Mouse (Mus musculus) CH12.LX (cell line): ENCODE measurements around the gene Slc22a16.

Experiments
- CHD2 ChIP-seq: IDR thresholded peaks from 2 replicates; pipeline ENCODE4 v1.6.1; 2011; ENCODE audit warnings: low read length, improper control_type of control experiment
- CTCF ChIP-seq, 2 experiments: IDR thresholded peaks in 1 of 2; conservative IDR thresholded peaks in 1 of 2; 2 replicates each; pipeline ENCODE4 v1.5.1; 2011 to 2012; ENCODE audit warnings: low read depth in 2 of 2, low read length in 2 of 2, improper control_type of control experiment in 1 of 2, inconsistent platforms in 1 of 2, mild to moderate bottlenecking in 1 of 2, moderate library complexity in 1 of 2
- E2F4 ChIP-seq: IDR thresholded peaks from 2 replicates; pipeline ENCODE4 v1.6.1; 2011; ENCODE audit warnings: low read depth, low read length, improper control_type of control experiment; ENCODE audit not compliant: insufficient replicate concordance
- EP300 ChIP-seq: IDR thresholded peaks from 2 replicates; pipeline ENCODE4 v1.6.1; 2011; ENCODE audit warnings: low read length, improper control_type of control experiment
- ETS1 ChIP-seq: conservative IDR thresholded peaks from 2 replicates; pipeline ENCODE4 v1.6.1; 2012; ENCODE audit warnings: low read depth, mild to moderate bottlenecking, inconsistent platforms, low read length, improper control_type of control experiment, moderate library complexity
- HCFC1 ChIP-seq: IDR thresholded peaks from 2 replicates; pipeline ENCODE4 v1.6.1; 2012; ENCODE audit warnings: low read depth, mild to moderate bottlenecking, inconsistent platforms, low read length, improper control_type of control experiment
- JUN ChIP-seq: IDR thresholded peaks from 2 replicates; pipeline ENCODE4 v1.6.1; 2011; ENCODE audit warnings: low read depth, mild to moderate bottlenecking, low read length, improper control_type of control experiment, moderate library complexity; ENCODE audit not compliant: insufficient read depth
- MAZ ChIP-seq: IDR thresholded peaks from 2 replicates; pipeline ENCODE4 v1.6.1; 2012; ENCODE audit warnings: low read depth, mild to moderate bottlenecking, inconsistent platforms, low read length, improper control_type of control experiment, moderate library complexity
- MEF2A ChIP-seq: IDR thresholded peaks from 2 replicates; pipeline ENCODE4 v1.6.1; 2014; ENCODE audit warnings: low read depth, mild to moderate bottlenecking, inconsistent platforms, low read length, improper control_type of control experiment, borderline replicate concordance
- NRF1 ChIP-seq: IDR thresholded peaks from 2 replicates; pipeline ENCODE4 v1.6.1; 2014; ENCODE audit warnings: low read depth, mild to moderate bottlenecking, inconsistent platforms, low read length, improper control_type of control experiment, moderate library complexity
- POLR2A ChIP-seq: IDR thresholded peaks from 2 replicates; pipeline ENCODE4 v1.6.1; 2011; ENCODE audit warnings: low read depth, mild to moderate bottlenecking, improper control_type of control experiment, low read length
- SMC3 ChIP-seq: IDR thresholded peaks from 2 replicates; pipeline ENCODE4 v1.6.1; 2011; ENCODE audit warnings: low read depth, low read length, improper control_type of control experiment
- ZC3H11A ChIP-seq: IDR thresholded peaks from 2 replicates; pipeline ENCODE4 v1.6.1; 2012; ENCODE audit warnings: low read depth, mild to moderate bottlenecking, inconsistent platforms, low read length, improper control_type of control experiment
- ZNF384 ChIP-seq: IDR thresholded peaks from 2 replicates; pipeline ENCODE4 v1.6.1; 2012; ENCODE audit warnings: low read depth, low read length, improper control_type of control experiment, inconsistent platforms

- TF ChIP-seq POLR2A, result no peak
- no peak for TF ChIP-seq ZC3H11A
- no peak for TF ChIP-seq MEF2A
- TF ChIP-seq JUN, result no peak
- TF ChIP-seq CHD2, result no peak
- no peak for TF ChIP-seq CTCF (conservative IDR thresholded peaks at IDR 0.05 in 1 of 2, IDR thresholded peaks at IDR 0.05 in 1 of 2; ENCODE audit: low read depth in 2 of 2, low read length in 2 of 2)
- TF ChIP-seq HCFC1, result no peak
- TF ChIP-seq NRF1, result no peak
- no peak for TF ChIP-seq EP300
- TF ChIP-seq E2F4, result no peak
- TF ChIP-seq SMC3, result no peak
- TF ChIP-seq ZNF384, result no peak
- no peak for TF ChIP-seq MAZ
- no peak for TF ChIP-seq ETS1
Observed at GRCm38 (mm10) chr10:40629656-40630311, 59.6 kb downstream of the Slc22a16 start, which contains the start of gene Ddo.
